Mouse (Mus musculus) MEL (cell line): ENCODE measurements around the gene Oard1.

ENCODE experiments used
- CHD2 ChIP-seq: IDR thresholded peaks from 2 replicates; pipeline ENCODE4 v1.6.1; 2011; ENCODE audit warnings: low read length, improper control_type of control experiment
- CTCF ChIP-seq, 3 experiments: IDR thresholded peaks in 2 of 3; conservative IDR thresholded peaks in 1 of 3; 2 replicates each; pipeline ENCODE4 v1.5.1; 2011 to 2012; ENCODE audit warnings: low read length in 3 of 3, low read depth in 2 of 3, mild to moderate bottlenecking in 2 of 3, improper control_type of control experiment in 1 of 3, inconsistent platforms in 1 of 3, mixed read lengths in 1 of 3, moderate library complexity in 1 of 3; ENCODE audit not compliant: control insufficient read depth in 1 of 3, insufficient read depth in 1 of 3, poor library complexity in 1 of 3, severe bottlenecking in 1 of 3
- MXI1 ChIP-seq: IDR thresholded peaks from 2 replicates; pipeline ENCODE4 v1.6.1; 2011; ENCODE audit warnings: mild to moderate bottlenecking, low read depth, low read length, improper control_type of control experiment
- POLR2A ChIP-seq, 2 experiments: IDR thresholded peaks; 2 replicates each; pipeline ENCODE4 v1.6.1; 2011 to 2012; ENCODE audit warnings: low read length in 2 of 2, mild to moderate bottlenecking in 2 of 2, control low read depth in 1 of 2, improper control_type of control experiment in 1 of 2, low read depth in 1 of 2, moderate library complexity in 1 of 2; ENCODE audit not compliant: control insufficient read depth in 1 of 2, insufficient read depth in 1 of 2, poor library complexity in 1 of 2
- UBTF ChIP-seq: IDR thresholded peaks from 2 replicates; pipeline ENCODE4 v1.6.1; 2012; ENCODE audit warnings: low read depth, mild to moderate bottlenecking, inconsistent platforms, low read length, improper control_type of control experiment, moderate library complexity, borderline replicate concordance; ENCODE audit not compliant: insufficient read depth

- TF ChIP-seq CTCF (IDR thresholded peaks at IDR 0.05 in 2 of 3, conservative IDR thresholded peaks at IDR 0.05 in 1 of 3; ENCODE audit: control insufficient read depth in 1 of 3, insufficient read depth in 1 of 3, low read depth in 2 of 3, low read length in 3 of 3, poor library complexity in 1 of 3, severe bottlenecking in 1 of 3) = no peak
- no peak for TF ChIP-seq POLR2A (IDR thresholded peaks at IDR 0.05; ENCODE audit: control insufficient read depth in 1 of 2, insufficient read depth in 1 of 2, low read depth in 1 of 2, low read length in 2 of 2, poor library complexity in 1 of 2)
- no peak for TF ChIP-seq MXI1
- no peak for TF ChIP-seq UBTF
- no peak for TF ChIP-seq CHD2
These were observed 52.3 kb downstream of the Oard1 start for GRCm38 (mm10) chr17:48462096-48462495.
